Mouse (Mus musculus) ES-E14 (cell line): ENCODE data around the gene Ell3. TPM values are rescaled to one million over a fixed set of nuclear protein-coding genes. Genes with fewer than 3 reads are reported as not detected.

Experiments
- DNase-seq: peaks from one replicate; pipeline ENCODE4 v3.0.0-alpha.2; 2013; ENCODE audit warnings: low read depth, low spot score
- H3K27ac ChIP-seq: 2 replicates; pipeline ENCODE4 v1.5.1; 2012; ENCODE audit warnings: low read depth, mild to moderate bottlenecking, low read length, moderate library complexity, mixed read lengths; ENCODE audit not compliant: poor library complexity, insufficient read depth, severe bottlenecking
- H3K36me3 ChIP-seq: 2 replicates; pipeline ENCODE4 v1.6.1; 2012; ENCODE audit warnings: mild to moderate bottlenecking, low read length, moderate library complexity, mixed read lengths; ENCODE audit not compliant: control insufficient read depth, poor library complexity, insufficient read depth, severe bottlenecking
- H3K4me1 ChIP-seq, 2 experiments: fragments of 150-350 bp in 1 of 2; sonication (generic) in 1 of 2; 2 replicates each; pipeline ENCODE4 v1.6.1; 2012; ENCODE audit warnings: low read length in 2 of 2, mild to moderate bottlenecking in 1 of 2, mixed read lengths in 1 of 2; ENCODE audit not compliant: control insufficient read depth in 2 of 2, insufficient read depth in 2 of 2, poor library complexity in 1 of 2
- H3K4me3 ChIP-seq, 2 experiments: fragments of 150-350 bp in 1 of 2; sonication (generic) in 1 of 2; 2 replicates each; pipeline ENCODE4 v1.5.1; 2012; ENCODE audit warnings: low read length in 2 of 2, low read depth in 1 of 2, mild to moderate bottlenecking in 1 of 2, mixed read lengths in 1 of 2; ENCODE audit not compliant: insufficient read depth in 1 of 2, poor library complexity in 1 of 2, severe bottlenecking in 1 of 2
- H3K9ac ChIP-seq: 2 replicates; pipeline ENCODE4 v1.6.1; 2012; ENCODE audit warnings: low read depth, mild to moderate bottlenecking, low read length, mixed read lengths; ENCODE audit not compliant: poor library complexity, insufficient read depth, severe bottlenecking
- H3K9me3 ChIP-seq: fragments of 150-350 bp; sonication (generic); 2 replicates; pipeline ENCODE4 v1.6.1; 2012; ENCODE audit warnings: low read depth, mild to moderate bottlenecking, low read length; ENCODE audit not compliant: control insufficient read depth, insufficient read depth
- CHD2 ChIP-seq: IDR thresholded peaks from 2 replicates; pipeline ENCODE4 v1.6.1; 2014; ENCODE audit warnings: mild to moderate bottlenecking, low read depth, low read length, inconsistent platforms
- HCFC1 ChIP-seq: IDR thresholded peaks from 2 replicates; pipeline ENCODE4 v1.6.1; 2012; ENCODE audit warnings: low read length, inconsistent platforms, borderline replicate concordance; ENCODE audit not compliant: insufficient read depth
- MAFK ChIP-seq: IDR thresholded peaks from 2 replicates; pipeline ENCODE4 v1.6.1; 2014; ENCODE audit warnings: mild to moderate bottlenecking, low read depth, low read length, inconsistent platforms; ENCODE audit not compliant: insufficient read depth
- ZC3H11A ChIP-seq: IDR thresholded peaks from 2 replicates; pipeline ENCODE4 v1.6.1; 2012; ENCODE audit warnings: low read depth, mild to moderate bottlenecking, inconsistent platforms, low read length, borderline replicate concordance
- ZNF384 ChIP-seq: IDR thresholded peaks from 2 replicates; pipeline ENCODE4 v1.6.1; 2012; ENCODE audit warnings: low read depth, low read length, inconsistent platforms
- in situ Hi-C, 2 experiments: fragments of 600-800 bp; cut with MboI; formaldehyde crosslinking; loops; one replicate each; pipeline ENCODE4 v1.15.1; 2025; ENCODE audit warnings: low sequenced_read_pairs in 2 of 2, inconsistent platforms in 1 of 2; ENCODE audit not compliant: unreplicated experiment in 2 of 2
- total RNA-seq: library from RNA; depleted of rRNA; stranded (reverse); fragments of 300-350 nt; gene quantifications from 2 replicates; pipeline ENCODE4 v1.2.3, GENCODE M21; 2012

The Ell3 gene
- total RNA-seq, 1 experiment = 7.5 TPM

DNA sequence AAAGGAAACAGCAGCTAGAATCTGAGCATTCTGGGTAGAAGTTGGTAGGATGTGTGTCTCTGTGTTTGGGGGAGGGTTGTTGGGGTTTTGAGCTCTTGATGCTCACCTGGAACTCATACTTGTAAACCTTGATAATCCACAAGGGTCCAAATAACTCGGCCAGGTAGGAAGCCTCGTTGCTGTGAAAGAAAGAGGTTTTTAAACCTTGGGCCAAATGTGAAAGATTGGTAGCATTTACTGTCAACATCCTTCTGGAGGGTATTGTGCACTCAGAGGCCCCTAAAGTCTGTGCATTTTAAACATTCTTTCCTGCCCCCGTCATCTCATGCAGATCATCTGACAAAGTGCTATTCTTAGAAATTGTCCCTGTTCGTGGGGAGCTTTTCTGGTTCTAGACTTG lies 8.9 kb upstream of the Ell3 start, which contains the start of gene Hypk:
TSS of gene Hypk (plus strand) at position 301 of the 400 bp plus-strand sequence.
- no peak within 1 kb of the TSS for H3K4me3 ChIP-seq
- H3K36me3 ChIP-seq = peaks cover 15% of the 10 kb centered on the region
- DNase-seq = no peak
- TF ChIP-seq MAFK (no peak), ZC3H11A (no peak), ZNF384 (no peak), CHD2 (no peak), HCFC1 (no peak)
- H3K9ac ChIP-seq = no peak within 1 kb of the TSS
- in situ Hi-C loops = no loop called here
- H3K27ac ChIP-seq = no peak within 1 kb of the TSS
- peaks cover 2 to 5% of the 10 kb centered on the region in 2 experiments for H3K4me1 ChIP-seq
- no peaks in the 10 kb centered on the region for H3K9me3 ChIP-seq

DNA sequence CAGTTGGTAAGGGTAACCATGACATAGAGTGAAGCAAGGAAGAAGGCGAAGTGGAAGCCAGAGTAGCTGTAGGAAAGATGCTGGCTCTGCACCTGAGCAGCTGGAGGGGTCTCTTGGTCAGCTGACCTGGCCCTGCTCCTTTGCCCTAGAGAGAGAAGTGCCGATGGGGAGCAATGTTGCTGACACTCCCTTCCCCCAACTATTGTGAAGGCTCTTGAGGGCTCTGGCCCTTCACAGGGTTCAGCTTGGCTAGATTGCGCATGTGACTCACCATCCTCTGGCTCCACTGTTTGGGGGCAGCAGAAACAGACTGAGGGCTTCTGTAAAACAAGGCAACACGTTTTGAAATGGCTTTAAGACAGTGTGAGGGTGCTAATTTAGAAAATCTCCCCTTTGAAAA lies 8.3 kb upstream of the Ell3 start:
- peaks cover 15% of the 10 kb centered on the region for H3K36me3 ChIP-seq
- in situ Hi-C loops = no loop called here

DNA sequence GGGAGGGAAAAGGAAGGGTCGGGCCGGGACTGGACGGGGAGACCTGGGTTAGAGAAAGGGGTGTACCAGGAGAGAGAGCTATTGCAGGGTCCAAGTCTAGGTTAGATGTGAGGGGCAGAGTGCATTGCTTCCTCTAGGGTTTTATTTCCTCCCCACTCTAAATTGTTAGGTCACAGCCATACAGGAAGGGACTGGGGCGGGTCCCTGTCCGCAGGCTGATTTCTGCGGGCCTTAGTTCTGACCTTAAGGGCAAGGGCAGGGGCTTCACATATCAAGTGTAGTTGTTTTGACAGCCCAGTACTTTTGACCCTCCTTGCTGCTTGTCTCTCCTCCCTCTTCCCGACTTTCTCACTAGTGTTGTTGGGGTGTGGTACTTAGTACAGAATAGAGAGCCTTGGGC lies 6.0 kb upstream of the Ell3 start:
- peak overlapping the region; percentile 99 for H3K9ac ChIP-seq
- no peak for DNase-seq
- no peak for TF ChIP-seq MAFK
- no peak for TF ChIP-seq ZNF384
- TF ChIP-seq HCFC1 = no peak
- no peak for TF ChIP-seq ZC3H11A
- no peak for TF ChIP-seq CHD2
- peak overlapping the region; percentile 88; the same call in 1 of the 2 replicates for H3K27ac ChIP-seq
- peak overlapping the region; percentile 93 to 100 for H3K4me3 ChIP-seq
- H3K9me3 ChIP-seq = no peaks in the 10 kb centered on the region
- peaks cover 2 to 5% of the 10 kb centered on the region in 2 experiments; a peak in 3 of 4 replicates for H3K4me1 ChIP-seq
- in situ Hi-C loops = no loop called here
- peaks cover 13% of the 10 kb centered on the region for H3K36me3 ChIP-seq

More for the DNA sequence above, 8.3 kb upstream of the Ell3 start:
- Histone ChIP-seq H3K27ac (no peak overlapping the region), H3K4me3 (no peak overlapping the region), H3K4me1 (peaks cover 2 to 5% of the 10 kb centered on the region in 2 experiments), H3K9me3 (no peaks in the 10 kb centered on the region), H3K9ac (no peak overlapping the region)
- no peak for DNase-seq
- TF ChIP-seq ZC3H11A (no peak), CHD2 (no peak), MAFK (no peak), HCFC1 (no peak), ZNF384 (no peak)

DNA sequence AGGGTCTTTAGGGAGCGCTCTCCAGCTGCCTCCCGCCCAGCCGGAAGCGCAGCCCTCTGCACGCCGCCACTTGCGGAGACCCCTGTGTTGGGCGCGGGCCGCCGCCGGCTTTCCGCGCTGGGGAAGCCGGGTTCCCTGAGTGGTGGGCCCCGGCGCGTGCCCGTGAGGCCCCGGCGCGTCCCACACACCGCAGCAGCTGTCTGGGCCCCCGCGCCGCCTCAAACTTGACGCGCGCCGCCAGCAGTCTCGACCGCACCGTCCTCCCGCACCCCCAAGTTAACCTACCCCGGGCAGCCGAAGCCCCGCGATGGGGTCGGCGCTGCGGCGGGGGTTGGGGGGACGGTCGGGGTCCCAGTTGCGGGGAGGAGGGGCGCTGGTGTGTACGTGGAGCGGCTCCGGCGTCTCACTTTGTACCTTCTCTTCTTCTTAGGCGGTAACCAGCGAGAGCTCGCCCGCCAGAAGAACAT lies 5.5 kb upstream of the Ell3 start:
- no peak for DNase-seq
- H3K9me3 ChIP-seq = no peaks in the 10 kb centered on the region
- peak overlapping the region; percentile 93 to 100 for H3K4me3 ChIP-seq
- in situ Hi-C loops = no loop called here
- TF ChIP-seq ZNF384 (no peak), MAFK (no peak), HCFC1 (no peak; the same call in 1 of the 2 replicates), ZC3H11A (no peak), CHD2 (no peak)
- peaks cover 2 to 5% of the 10 kb centered on the region in 2 experiments; a peak in 3 of 4 replicates for H3K4me1 ChIP-seq
- peak overlapping the region; percentile 99 for H3K9ac ChIP-seq
- H3K27ac ChIP-seq = peak overlapping the region; percentile 88
- peaks cover 11% of the 10 kb centered on the region for H3K36me3 ChIP-seq
